Mouse (Mus musculus): Measurements from ENCODE around the gene P2rx4. TPM values are rescaled to one million over a fixed set of nuclear protein-coding genes. Genes with fewer than 3 reads are reported as not detected.

The P2rx4 gene
- polyA plus RNA-seq, 3 experiments from 2014 or later, result 24.6 to 46.1 (median 34.3) TPM

DNA sequence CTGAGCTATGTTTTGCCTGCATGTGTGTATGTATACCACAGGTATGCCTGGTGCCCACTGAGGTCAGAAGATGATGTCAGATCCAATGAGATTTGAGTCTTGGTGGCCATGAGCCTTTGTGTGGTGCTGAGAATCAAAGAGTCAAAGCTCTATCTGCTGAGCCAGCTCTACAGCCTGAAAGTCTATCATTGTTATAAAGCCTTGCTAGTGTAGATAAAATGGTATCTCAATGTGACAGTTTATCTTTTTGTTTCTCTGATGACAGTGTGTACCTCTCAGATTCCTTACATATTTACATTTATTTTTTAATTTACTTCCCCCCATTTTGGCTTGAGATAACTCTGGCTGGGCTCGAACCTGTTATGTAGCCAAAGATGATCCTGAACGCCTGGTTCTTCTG, 3.8 kb upstream of the P2rx4 start:
- ATAC-seq, result no peak

DNA sequence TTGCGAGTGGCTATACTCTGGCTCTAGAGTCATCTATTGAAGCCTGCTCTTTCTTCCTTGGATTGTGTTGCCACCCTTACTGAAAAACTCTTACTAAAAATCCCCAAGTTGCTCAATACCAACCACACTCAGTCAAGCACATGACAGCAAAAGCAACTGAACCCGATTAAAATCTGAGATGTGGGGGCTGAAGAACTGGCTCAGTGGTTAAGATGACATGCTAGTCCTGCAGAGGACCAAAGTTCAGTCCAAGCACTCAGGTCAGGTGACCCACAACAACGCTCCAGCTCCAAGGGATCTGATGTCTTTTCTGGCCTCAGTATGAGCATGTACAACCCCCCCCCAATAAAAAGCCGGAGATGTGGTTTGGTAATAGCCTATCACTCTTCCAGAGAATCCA, 2.8 kb upstream of the P2rx4 start:
- no peak for ATAC-seq

DNA sequence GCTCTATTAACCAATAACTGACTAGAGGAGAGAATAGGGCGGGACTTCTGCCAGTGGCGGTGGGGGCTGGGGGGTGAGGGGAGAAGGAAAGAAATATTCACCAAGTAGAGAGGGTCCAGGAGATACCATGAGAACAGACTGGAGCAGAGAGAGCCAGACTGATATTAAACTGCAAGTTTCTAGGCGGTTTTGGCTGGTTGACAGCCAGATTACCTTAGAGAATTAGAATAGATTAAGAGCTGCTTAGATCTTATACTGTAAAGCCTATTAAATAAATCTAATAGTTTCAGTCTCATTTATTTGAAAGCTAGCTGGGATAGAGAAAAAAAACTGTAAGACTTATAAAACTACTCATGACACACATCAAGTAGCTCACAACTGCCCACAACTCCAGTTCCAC, 2.2 kb upstream of the P2rx4 start:
- ATAC-seq, result no peak

DNA sequence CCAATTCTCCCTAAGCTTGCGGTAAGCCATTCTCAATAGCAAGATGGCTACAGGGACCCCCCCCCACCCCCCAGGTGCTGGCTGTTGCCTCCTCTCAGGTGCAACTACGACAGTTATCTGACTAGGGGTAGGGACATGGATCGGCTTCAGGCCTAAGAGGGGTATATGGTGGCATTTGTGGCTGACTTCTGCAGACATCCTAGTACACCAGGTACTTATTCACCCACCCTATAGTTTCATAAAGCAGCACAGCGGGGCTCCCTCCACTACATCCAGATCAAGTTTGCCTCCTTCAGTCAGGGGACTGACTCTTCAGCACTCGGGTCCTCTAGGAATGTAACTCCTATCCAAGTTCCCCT, 448 bp upstream of the P2rx4 start:
- ATAC-seq, result no peak

DNA sequence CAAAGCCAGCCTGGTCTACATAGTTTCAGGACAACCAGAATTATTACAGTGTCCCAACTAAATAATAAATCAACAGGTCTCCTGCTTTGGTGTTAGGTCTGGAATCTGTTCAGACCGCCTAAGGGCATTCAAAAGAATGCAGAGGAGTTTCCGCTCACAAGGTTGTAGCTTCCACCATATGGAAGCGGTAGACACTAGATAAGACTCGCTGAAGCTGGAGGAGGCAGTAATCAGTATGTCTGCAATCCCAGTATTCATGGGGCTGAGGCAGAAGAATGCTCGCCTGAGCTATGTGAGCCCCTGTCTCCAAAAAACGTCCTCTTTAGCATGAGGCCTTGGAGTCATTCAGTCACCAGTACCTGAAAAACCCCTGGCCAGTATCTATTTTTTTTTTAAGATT, 1.5 kb downstream of the P2rx4 start:
- no peak for ATAC-seq

DNA sequence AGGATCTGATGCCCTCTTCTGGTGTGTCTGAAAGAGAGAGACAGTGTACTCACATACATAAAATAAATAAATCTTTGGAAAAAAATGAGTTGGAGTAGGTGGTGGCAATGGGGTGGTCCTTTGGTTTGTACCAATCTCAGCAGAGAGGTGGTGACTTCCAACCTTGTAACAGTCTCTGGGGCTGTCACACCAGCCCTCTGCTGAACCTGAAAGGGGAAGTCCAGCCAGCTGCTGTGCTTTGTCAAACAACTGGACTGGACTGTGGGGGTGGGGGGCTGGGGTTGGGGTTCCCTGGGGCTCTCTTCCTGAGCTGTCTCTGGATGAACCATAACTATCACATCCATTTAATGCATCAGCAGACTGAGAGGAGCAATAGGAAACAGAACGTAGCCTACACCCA, 8.4 kb downstream of the P2rx4 start:
- ATAC-seq, result no peak

DNA sequence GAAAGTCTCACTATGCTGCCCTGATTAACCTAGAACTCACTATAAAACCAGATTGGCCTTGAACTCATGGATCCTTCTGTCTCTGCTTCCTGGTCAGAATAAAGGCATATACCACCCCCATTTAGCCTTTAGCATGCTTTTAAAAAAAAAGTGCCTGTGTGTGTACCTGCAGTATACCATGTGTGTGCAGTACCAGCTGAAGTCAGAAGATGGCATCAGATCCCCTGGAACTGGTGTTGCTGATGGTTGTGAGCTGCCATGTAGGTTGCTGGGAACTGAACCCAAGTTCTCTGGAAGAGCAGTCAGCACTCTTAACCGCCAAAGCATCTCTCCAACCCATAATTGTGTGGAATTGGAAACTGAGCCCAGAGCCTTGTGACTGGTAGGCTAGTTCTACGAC, 9.4 kb downstream of the P2rx4 start:
- no peak for ATAC-seq

DNA sequence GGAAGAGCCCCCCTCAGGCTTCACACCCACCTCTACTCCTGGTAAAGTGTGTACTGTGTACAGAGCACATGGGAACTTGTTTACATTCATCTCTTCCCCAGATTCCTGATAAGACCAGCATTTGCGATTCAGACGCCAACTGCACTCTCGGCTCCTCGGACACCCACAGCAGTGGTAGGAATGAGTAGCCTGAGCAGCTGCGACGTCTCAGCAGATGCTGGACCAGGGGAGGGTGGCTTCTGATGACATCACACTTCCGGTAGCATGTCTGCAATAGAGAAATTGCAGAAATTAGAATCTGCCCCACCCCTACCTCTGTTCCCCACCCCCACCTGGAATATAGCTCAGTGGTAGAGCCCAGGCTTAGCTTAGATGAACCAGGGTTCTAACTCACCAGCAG, 11.1 kb downstream of the P2rx4 start:
- no peak for ATAC-seq

DNA sequence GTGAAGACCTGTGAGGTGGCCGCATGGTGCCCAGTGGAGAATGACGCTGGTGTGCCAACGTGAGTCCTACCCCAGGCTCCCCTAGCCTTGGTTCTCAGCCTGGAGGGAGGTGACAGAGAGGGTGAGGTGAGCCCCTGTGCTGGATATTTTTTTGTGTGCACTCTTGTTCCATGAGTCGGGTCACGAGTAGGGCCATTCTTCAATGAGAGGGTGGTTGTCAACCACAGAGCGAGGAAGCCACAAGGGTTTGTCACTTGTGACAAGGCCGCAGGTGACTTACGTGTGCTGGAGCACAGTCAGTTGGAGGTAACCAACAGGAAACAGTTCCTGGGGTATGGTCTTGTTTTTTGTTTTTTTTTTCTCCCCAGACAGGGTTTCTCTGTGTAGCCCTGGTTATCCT, 11.8 kb downstream of the P2rx4 start:
- peak; percentile 65 for ATAC-seq

DNA sequence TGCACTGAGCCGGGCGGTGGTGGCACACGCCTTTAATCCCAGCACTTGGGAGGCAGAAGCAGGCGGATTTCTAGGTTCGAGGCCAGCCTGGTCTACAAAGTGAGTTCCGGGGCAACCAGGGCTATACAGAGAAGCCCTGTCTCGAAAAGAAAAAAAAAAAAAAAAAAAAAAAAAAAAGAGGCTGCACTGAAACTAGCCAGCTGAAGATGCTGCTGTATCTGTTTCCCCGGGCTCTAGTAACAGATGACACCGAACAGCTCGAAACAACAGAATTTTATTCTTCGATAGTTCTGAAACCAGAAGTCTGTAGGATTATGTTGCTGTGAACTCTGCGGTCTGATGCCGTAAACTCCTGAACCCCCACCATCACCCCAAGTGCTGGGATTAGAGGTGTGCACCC, 18.1 kb downstream of the P2rx4 start:
- ATAC-seq, result no peak

DNA sequence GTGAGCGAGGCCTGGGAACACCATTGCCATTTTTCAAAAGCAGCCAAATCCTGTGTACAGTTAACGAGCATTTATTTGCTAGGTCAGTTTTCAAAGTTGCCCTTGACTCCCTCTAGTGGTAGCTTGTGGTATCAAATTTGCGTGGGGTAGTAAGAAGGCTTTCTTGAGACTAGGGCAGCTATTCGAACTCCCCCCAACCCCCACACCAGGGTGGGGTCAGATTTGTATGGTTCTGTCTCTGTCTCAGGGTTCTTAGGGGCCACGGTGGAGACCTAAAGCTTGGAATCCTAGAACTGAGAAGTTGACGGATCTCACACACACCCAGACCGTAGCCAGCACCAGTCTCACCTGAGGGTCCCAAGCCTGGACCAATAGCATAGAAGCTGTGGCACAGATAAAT, 18.7 kb downstream of the P2rx4 start:
- ATAC-seq, result peak; percentile 68

DNA sequence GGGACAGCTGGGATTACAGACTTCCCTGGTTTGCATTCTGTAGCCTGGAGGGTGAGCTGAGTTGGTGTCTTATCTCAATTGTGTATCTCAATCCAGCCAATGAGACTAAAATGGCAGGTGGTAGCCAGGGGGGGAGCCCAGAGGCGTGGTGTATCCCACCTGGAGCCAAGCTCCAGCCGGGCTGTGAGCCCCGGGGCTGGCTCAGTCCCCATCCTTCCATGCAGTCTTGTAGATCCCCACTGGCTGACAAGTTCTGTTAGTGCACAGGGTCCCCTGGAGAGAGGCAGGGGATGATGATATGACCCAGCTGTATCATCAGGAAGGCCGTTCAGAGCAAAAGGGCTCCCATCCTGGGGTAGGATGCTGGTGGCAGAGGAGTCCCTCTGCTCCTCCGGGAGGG, 19.3 kb downstream of the P2rx4 start:
- ATAC-seq, result no peak

DNA sequence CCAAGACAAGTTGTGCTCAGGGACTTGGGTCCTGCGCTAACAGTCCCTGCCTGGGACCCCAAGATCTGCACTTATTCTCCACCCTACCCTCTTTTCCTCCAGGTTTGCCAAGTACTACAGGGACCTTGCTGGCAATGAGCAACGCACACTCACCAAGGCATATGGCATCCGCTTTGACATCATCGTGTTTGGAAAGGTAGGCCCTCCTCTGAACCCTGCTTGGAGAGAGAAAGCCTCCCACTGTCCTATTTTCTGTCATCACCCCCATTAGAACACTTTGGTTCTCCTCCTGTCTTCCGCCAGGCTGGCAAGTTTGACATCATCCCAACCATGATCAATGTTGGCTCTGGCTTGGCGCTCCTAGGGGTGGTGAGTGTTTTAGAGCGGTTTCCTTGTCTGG, 19.8 kb downstream of the P2rx4 start:
- no peak for ATAC-seq

DNA sequence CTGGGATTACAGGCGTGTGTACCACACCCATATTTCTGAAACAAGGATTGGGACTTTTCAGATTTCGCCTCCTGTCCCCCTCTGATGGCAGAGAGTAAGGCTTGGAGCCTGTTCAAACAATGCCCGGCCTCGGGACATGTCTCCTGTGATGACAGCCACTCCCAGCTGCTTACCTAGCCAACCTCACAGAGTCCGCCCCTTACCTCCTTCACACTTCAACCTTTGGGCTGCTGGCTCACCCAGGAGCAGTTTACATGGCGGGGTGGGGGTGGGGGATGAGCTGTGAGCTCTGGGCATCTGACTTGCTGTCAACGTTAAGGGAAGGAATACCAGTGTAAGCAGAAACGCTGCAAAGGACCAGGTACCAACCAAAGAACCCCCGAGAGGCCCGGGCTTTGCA, 23.4 kb downstream of the P2rx4 start:
- no peak for ATAC-seq

DNA sequence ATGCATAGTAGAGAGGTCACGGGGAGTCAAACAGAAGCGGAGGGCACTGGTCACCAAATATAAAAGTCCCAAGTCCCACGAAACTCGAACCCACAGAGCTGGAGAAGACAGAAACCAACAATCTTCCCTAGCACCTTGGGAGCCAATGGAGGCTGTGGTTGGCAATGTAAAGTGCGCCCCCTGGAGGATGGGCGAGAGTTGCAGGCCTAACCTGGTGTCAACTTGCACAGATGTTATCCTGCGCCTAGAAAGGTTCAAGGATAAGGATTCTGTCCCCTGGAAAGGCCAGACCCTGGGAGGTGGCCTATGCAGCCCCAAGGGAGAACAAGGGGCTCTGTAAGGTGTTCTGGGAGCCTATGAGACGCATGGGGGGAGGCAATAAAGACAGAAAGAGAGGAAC, 24.0 kb downstream of the P2rx4 start:
- ATAC-seq, result peak; percentile 55

DNA sequence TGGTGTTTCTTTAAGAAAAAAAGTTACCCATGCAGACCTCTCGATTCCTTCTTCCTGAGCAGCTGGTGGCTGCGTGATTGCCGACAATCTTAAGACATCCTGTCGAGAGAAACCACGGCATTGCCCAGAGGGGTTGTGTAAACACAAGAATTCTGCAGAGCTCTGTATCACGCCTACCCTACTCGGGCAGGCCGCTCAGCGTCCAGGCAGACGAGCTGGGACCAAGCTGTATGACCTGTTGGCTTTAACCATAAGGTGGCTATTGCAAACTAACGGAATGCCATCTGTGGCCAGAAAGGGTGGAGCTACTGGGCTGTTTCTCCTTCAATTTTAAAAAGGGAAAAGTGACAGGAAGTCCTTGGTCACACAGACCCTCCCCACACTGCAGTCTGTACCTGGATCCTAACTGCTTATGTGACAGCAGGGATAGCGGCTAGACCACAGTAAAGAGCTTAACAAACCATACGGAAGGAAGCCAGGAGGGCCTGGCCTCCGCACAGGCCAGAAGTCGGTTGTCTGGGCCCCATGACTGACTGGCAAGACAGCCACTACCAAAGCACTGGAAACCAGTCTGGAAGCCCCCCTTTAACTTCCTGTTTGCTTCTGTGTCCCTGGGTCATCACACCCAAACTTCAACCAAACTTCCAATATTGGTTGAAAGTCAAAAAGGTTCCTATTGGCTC, 24.8 kb downstream of the P2rx4 start:
- ATAC-seq, result peak; percentile 75

DNA sequence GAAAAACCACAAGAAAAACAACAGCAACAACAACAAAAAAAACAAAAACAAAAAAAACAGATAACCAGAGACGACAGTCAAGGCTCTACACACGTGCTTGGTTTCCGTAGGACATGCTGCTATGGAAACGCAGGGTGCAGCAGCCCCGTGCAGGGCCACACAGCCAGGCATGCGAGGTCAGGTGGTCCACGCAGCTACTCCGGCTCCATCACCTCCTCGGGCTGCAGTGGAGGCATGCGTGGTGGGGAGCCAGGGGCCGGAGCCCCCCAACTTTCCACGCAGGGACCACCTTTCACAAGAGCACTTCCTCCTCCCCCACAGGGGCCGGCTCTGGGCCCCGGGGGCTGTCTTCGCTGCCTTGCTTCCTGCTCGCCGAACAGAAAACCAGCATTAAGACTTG, 26.5 kb downstream of the P2rx4 start:
- no peak for ATAC-seq

DNA sequence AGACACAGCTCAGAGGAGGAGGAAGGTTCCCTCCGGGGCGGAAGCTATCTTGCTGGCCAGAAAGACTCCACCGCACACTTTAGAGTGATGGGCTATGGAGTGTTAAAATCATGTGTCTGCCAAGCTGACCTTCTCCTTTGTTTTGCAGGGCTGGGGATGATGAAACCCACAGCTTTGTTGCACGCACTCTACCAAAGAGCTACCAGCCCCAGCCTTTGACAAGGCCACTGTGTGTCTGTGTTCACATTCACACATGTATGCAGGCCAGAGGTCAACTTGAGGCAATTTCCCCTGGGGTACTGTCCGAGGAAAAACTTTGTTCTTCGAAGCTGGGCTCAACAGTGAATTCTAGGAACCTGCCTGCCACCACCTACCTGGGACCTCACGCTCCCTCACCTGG, 28.5 kb downstream of the P2rx4 start:
- no peak for ATAC-seq

DNA sequence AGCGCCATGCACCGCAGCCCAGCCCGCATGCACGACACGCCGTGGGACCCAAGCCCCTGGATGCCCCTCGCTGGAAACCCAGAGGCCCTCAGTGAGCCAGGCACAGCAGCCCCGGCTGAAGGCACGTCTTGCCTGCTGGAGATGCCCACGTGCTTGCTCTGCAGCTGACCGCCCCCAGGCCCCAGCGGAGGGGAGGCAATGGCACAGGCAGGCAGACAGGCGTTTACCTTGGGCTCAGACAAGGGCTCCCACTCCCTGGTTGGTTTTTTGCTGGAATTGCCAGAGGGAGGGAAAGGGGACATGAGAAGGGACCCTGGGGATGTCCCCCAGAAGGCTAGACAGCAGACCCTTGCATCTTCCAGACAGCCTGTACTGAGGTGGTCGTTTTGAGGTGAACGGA, 29.4 kb downstream of the P2rx4 start:
- no peak for ATAC-seq

DNA sequence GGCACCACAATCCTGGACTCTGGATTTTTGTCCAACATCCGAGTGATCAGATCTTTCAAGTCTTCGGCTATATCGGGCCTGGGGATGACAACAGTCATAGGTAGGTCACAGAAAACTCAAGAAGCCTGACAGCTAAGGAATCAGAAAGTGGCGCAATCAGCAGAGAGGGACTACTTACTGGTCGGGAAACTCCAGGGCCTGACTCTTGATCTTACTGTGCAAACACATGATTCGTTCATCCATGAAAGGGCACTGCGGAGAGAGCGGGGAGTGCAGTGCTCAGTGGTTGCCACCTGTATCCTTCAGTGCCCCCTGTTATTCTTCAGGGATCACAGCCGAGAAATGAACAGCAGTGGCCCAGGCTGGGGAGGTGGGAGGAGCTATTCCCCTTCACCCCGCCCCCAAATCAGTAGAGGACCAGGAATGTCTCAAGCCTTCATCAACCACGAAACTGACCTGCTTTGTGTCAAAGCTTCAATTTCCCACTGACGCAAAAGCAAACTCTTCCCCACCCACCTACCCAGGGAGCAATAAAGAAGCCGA, 36.6 kb downstream of the P2rx4 start:
- ATAC-seq, result no peak

DNA sequence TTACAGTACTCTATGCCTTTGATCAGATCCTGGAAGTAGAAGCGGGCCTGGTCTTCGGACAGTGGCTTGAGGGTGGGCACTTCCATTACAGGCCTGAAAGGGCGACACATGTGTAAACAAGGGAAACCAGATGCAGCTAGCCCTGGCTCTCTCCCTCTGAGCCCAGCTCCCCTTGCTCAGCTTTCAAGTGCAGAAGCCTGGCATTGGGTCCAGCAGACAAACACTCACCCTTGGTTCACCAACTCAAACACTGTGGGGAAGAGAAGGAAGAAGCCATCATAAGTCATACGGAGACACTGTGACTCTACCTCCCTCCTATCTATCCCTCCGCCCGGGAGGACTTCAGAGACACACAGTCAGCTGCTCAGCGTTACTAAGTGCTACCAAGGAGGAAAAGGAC, 40.6 kb downstream of the P2rx4 start:
- ATAC-seq, result no peak

DNA sequence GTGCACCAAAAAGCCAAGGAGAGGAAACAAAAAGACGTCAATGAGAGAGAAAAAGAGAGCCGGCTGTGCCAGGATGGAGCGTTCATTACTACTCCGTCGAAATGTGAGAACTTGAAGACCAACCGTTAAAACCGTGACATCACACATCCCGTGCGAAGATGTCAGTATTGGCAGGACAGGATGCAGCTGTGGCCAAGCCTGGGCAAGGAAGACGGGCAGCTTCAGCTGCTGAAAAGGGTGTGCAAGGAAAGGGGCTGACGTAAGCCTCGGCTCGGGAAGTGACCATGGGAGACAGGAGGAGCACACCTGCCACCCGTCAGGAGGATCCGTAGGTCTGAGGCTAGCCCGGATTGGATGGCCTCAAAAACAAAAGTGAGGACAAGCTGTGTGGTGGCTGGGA, 47.1 kb downstream of the P2rx4 start:
- no peak for ATAC-seq

DNA sequence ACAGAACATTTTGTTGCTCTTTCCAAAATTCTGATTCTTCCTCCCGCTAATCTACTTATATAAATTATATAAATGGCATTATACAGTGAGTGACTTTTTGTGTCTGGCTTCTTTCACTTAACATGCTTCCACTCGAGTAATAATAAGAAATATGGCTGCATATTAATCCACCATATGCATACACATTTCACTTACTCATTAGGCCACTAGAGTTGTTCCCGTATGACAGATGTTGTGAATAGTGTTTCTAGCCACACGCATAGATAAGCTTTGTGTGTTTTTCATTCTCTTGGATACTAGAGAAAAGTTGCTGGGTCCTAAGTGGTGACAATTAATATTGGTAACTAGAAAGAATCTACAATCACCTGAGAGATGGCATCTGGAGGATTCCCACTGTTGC, 48.3 kb downstream of the P2rx4 start:
- ATAC-seq, result no peak

DNA sequence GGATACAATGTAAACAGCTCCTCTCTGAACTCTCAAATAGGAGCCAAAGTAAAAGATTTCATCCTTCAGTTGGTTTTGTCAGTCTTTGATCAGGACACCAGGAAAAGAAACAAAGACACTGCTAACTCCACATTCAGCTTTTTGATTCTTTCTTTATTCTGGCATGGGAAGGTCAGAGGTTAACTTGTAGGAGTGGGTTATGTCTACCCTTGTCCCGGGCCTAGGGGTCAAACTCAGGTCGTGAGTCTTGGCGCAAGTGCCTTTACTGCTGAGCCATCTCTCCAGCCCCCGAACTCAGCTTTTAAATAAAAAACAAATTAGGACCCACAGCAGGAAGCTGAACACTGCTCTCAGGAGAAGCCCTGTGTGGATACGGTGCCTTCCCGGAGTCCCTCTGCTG, 48.8 kb downstream of the P2rx4 start:
- ATAC-seq, result no peak

DNA sequence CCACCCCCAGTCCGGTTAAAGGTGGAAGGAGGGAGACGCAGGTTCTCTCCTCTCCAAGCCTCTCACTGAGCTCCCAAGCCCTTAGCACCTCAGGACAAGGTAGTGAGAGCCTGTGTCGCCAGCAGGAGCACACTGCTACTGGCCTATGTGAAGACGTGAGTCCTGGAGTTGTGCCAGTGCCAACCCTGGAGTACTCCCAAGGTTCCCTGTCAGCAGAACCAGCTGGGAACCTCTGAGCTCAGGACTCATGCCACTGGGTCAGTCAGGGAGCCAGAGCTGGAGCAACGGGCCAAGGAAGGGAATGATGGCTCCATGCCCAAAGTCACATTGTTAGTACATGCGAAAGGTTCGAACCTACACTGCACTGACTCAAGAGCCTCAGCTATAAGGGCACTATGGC, 49.3 kb downstream of the P2rx4 start:
- ATAC-seq, result no peak

All from inflammation-experienced regulatory T-cells, adult 6 months (primary cell).